Mouse (Mus musculus) frontal cortex, adult 2 months (tissue): Measurements from ENCODE around the gene Mtfp1. TPM values are rescaled to one million over a fixed set of nuclear protein-coding genes. Genes with fewer than 3 reads are reported as not detected.

Source experiments
- DNase-seq, 2 experiments: peaks; one replicate each; pipeline ENCODE4 v3.0.0; 2022; ENCODE audit warnings: low spot score in 1 of 2; ENCODE audit errors: extremely low spot score in 1 of 2
- polyA plus RNA-seq: library from polyadenylated mRNA; depleted of rRNA; stranded (reverse); fragments of >200 nt; gene quantifications from 2 replicates; pipeline ENCODE4 v1.2.3, GENCODE M21; 2012; rRNA removed

Mtfp1 gene
- polyA plus RNA-seq, 1 experiment: 119 TPM

GRCm38 (mm10) chr11:4087267-4087666 is 8.0 kb downstream of the Mtfp1 start:
- DNase-seq: peak in 1 of 2 experiments; percentile 42

GRCm38 (mm10) chr11:4086246-4086645 is 9.0 kb downstream of the Mtfp1 start:
- no peak for DNase-seq

- DNase-seq: peak in 1 of 2 experiments; percentile 93
Observed at GRCm38 (mm10) chr11:4083316-4084078, 11.7 kb downstream of the Mtfp1 start.

- DNase-seq: peak in 1 of 2 experiments; percentile 89
Observed at GRCm38 (mm10) chr11:4080219-4080618, 15.0 kb downstream of the Mtfp1 start.

GRCm38 (mm10) chr11:4078267-4078933 is 16.8 kb downstream of the Mtfp1 start:
- no peak for DNase-seq

GRCm38 (mm10) chr11:4076633-4077032 is 18.6 kb downstream of the Mtfp1 start:
- DNase-seq: no peak

GRCm38 (mm10) chr11:4069664-4070063 is 25.6 kb downstream of the Mtfp1 start:
- no peak for DNase-seq

GRCm38 (mm10) chr11:4064627-4065122 is 30.6 kb downstream of the Mtfp1 start, which contains the start of gene Sec14l3:
Sec14l3 (plus strand) TSS chr11:4064841.
- DNase-seq: no peak

GRCm38 (mm10) chr11:4062981-4063380 is 32.3 kb downstream of the Mtfp1 start:
- DNase-seq: no peak

GRCm38 (mm10) chr11:4062523-4062922 is 32.7 kb downstream of the Mtfp1 start:
- no peak for DNase-seq

GRCm38 (mm10) chr11:4060866-4061575 is 34.2 kb downstream of the Mtfp1 start:
- peak; percentile 17 to 38 for DNase-seq

- DNase-seq: peak; percentile 27 to 87
Observed at GRCm38 (mm10) chr11:4053586-4053985, 41.7 kb downstream of the Mtfp1 start.

GRCm38 (mm10) chr11:4048438-4048837 is 46.8 kb downstream of the Mtfp1 start:
- DNase-seq: no peak

- DNase-seq: no peak
Observed at GRCm38 (mm10) chr11:4047766-4048165, 47.5 kb downstream of the Mtfp1 start.

GRCm38 (mm10) chr11:4046526-4046925 is 48.7 kb downstream of the Mtfp1 start:
- DNase-seq: no peak

- no peak for DNase-seq
Observed at GRCm38 (mm10) chr11:4043081-4043480, 52.2 kb downstream of the Mtfp1 start.

Other genes with a start within 250 kb of the Mtfp1 start
- gene Osbp2, start 231.5 kb downstream of the Mtfp1 start, polyA plus RNA-seq: 65.4 TPM in 2 replicates
- 0.28 and 0.46 TPM in 2 replicates for gene 4921536K21Rik, start 200.3 kb downstream of the Mtfp1 start, polyA plus RNA-seq
- gene Dusp18, start 200.2 kb downstream of the Mtfp1 start, polyA plus RNA-seq: 18.4 and 20.3 TPM in 2 replicates
- gene Slc35e4, start 180.8 kb downstream of the Mtfp1 start, polyA plus RNA-seq: 23.9 and 24.0 TPM in 2 replicates
- gene Tcn2, start 163.3 kb downstream of the Mtfp1 start, polyA plus RNA-seq: 33.2 and 39.2 TPM in 2 replicates
- gene Pes1, start 131.5 kb downstream of the Mtfp1 start, polyA plus RNA-seq: 34.4 and 36.9 TPM in 2 replicates
- gene 4930556J24Rik, start 118.7 kb downstream of the Mtfp1 start, polyA plus RNA-seq: 0.06 TPM in 1 of 2 replicates, not detected in the other
- gene Gal3st1, start 111.8 kb downstream of the Mtfp1 start, polyA plus RNA-seq: 25.5 and 26.8 TPM in 2 replicates
- 0.08 and 0.30 TPM in 2 replicates for gene Sec14l4, start 64.0 kb downstream of the Mtfp1 start, polyA plus RNA-seq
- 0.40 and 2.2 TPM in 2 replicates for gene Sec14l3, start 30.6 kb downstream of the Mtfp1 start, polyA plus RNA-seq
- 41.8 and 43.0 TPM in 2 replicates for gene Sec14l2, start 28.0 kb upstream of the Mtfp1 start, polyA plus RNA-seq
- 47.6 and 48.7 TPM in 2 replicates for gene Rnf215, start 39.8 kb upstream of the Mtfp1 start, polyA plus RNA-seq
- gene Ccdc157, start 64.8 kb upstream of the Mtfp1 start, polyA plus RNA-seq: 22.5 and 23.8 TPM in 2 replicates
- 45.6 and 49.0 TPM in 2 replicates for gene Sf3a1, start 64.9 kb upstream of the Mtfp1 start, polyA plus RNA-seq
- gene Tbc1d10a, start 91.3 kb upstream of the Mtfp1 start, polyA plus RNA-seq: 56.4 and 59.0 TPM in 2 replicates
- 4.5 and 5.2 TPM in 2 replicates for gene Castor1, start 122.8 kb upstream of the Mtfp1 start, polyA plus RNA-seq
- gene Osm, start 141.0 kb upstream of the Mtfp1 start, polyA plus RNA-seq: 0.08 and 0.18 TPM in 2 replicates
- 0.36 TPM in 2 replicates for gene Lif, start 162.1 kb upstream of the Mtfp1 start, polyA plus RNA-seq